Mouse (Mus musculus) heart, embryonic 11.5 days (tissue): ENCODE results near the gene Ereg. TPM values are rescaled to one million over a fixed set of nuclear protein-coding genes. Genes with fewer than 3 reads are reported as not detected.

Experiments
- ATAC-seq: fragments of 200-750 bp; cut with Nextera tagmentation; replicated peaks from 2 replicates; pipeline ENCODE4 v1.8.0; 2017; ENCODE audit warnings: moderate library complexity; ENCODE audit not compliant: insufficient number of reproducible peaks, low FRiP score, low TSS enrichment
- H3K27ac ChIP-seq: fragments of 300-500 bp; sonication (generic); 2 replicates; pipeline ENCODE4 v1.5.1; 2014; ENCODE audit warnings: mild to moderate bottlenecking, low read depth, low read length
- H3K27me3 ChIP-seq: fragments of 300-500 bp; sonication (generic); 2 replicates; pipeline ENCODE4 v1.6.1; 2014; ENCODE audit warnings: mild to moderate bottlenecking, low read length, mixed read lengths; ENCODE audit not compliant: control insufficient read depth, insufficient read depth
- H3K36me3 ChIP-seq: fragments of 300-500 bp; sonication (generic); 2 replicates; pipeline ENCODE4 v1.6.1; 2014; ENCODE audit warnings: mild to moderate bottlenecking, low read length, moderate library complexity, mixed read lengths; ENCODE audit not compliant: control insufficient read depth, insufficient read depth
- H3K4me1 ChIP-seq: fragments of 300-500 bp; sonication (generic); 2 replicates; pipeline ENCODE4 v1.6.1; 2014; ENCODE audit warnings: low read length; ENCODE audit not compliant: control insufficient read depth, insufficient read depth
- H3K4me2 ChIP-seq: fragments of 300-500 bp; sonication (generic); 2 replicates; pipeline ENCODE4 v1.6.1; 2014; ENCODE audit warnings: mild to moderate bottlenecking, moderate library complexity
- H3K4me3 ChIP-seq: fragments of 300-500 bp; sonication (generic); 2 replicates; pipeline ENCODE4 v1.5.1; 2014; ENCODE audit warnings: low read depth, low read length
- H3K9ac ChIP-seq: fragments of 300-500 bp; sonication (generic); 2 replicates; pipeline ENCODE4 v1.6.1; 2014; ENCODE audit warnings: mild to moderate bottlenecking, low read depth, low read length, moderate library complexity
- H3K9me3 ChIP-seq: fragments of 300-500 bp; sonication (generic); replicated peaks from 2 replicates; pipeline ENCODE4 v1.6.1; 2016; ENCODE audit warnings: low read length; ENCODE audit not compliant: control insufficient read depth
- WGBS: fragments of 180-500 bp; shearing (Covaris S2); extraction: QIAGEN DNeasy Blood & Tissue Kit; methylation state at CpG from one replicate; pipeline ENCODE4 v1.1.7; 2014; ENCODE audit not compliant: insufficient replicate concordance; 5-methylcytosine and 5-hydroxymethylcytosine counted together
- polyA plus RNA-seq: library from polyadenylated mRNA; unstranded; fragments of >200 nt; fragmentation: Nextera tagmentation; extraction: Ambion mirVana; gene quantifications from 2 replicates; pipeline ENCODE4 v1.2.1, GENCODE M21; 2014

Ereg gene
- polyA plus RNA-seq: not detected in 2 replicates

DNA sequence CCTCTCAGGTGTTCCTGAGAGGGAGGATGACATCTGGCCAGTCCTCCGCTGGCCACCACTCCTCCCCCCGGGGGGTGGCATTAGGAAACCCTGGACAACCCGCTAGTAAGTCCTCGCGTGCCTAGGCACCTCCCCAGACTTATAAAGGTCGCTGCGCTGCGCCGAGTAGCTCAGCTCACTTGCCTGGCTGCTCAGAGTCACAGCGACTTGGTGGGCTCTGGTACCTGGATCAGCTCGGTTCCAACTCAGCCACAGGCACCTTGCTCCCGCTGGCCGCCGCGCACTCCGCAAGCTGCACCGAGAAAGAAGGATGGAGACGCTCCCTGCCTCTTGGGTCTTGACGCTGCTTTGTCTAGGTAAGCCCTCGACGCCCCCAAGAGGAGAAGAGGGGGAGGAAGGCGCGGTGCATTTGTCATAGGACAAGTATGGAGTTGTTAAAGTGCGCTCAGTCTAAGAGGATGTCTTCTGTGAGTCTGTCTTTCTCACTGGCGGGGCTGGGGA is at the start of gene Ereg:
TSS of gene Ereg (plus strand) at position 173 of the 501 bp plus-strand sequence.
- H3K36me3 ChIP-seq: no peaks in the 10 kb centered on the region
- under 1% methylated on average over 25 of the region's 25 CpGs for WGBS
- H3K4me3 ChIP-seq: peak within 1 kb of the TSS; percentile 35
- no peak within 1 kb of the TSS for H3K27ac ChIP-seq
- no peaks in the 10 kb centered on the region for H3K4me1 ChIP-seq
- 0 out of 2 replicates have a peak within 1 kb of the TSS, but pooled peaks have one; percentile 12 for H3K9ac ChIP-seq
- H3K27me3 ChIP-seq: no peaks in the 10 kb centered on the region
- no peaks in the 10 kb centered on the region for H3K9me3 ChIP-seq
- ATAC-seq: peak; percentile 57
- peak within 1 kb of the TSS; percentile 65 for H3K4me2 ChIP-seq

DNA sequence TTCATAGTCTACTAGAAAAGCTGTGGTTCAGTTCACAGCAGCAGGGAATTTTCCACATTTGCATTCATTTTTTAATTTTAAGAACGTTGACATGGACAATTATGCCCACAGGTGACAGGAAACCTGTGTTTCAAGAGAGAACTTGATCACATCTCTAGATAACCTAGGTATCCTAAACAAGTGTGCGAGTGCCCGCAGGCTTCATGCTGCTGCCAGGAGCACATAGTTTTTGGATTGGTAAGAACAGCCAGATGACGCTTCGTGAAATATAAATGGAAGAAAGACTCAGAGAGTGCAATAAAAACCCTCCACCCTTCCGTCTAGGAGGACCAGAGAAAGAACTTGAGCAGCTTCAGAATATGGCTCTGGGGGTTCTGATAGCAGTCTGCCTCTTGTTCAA is 47.3 kb upstream of the Ereg start, which contains the start of gene Epgn:
TSS of gene Epgn (plus strand) at position 301 of the 400 bp plus-strand sequence.
- Histone ChIP-seq H3K36me3 (no peaks in the 10 kb centered on the region), H3K27me3 (no peaks in the 10 kb centered on the region), H3K4me2 (no peak within 1 kb of the TSS), H3K27ac (no peak within 1 kb of the TSS), H3K4me3 (no peak within 1 kb of the TSS), H3K9me3 (no peaks in the 10 kb centered on the region), H3K4me1 (no peaks in the 10 kb centered on the region), H3K9ac (no peak within 1 kb of the TSS)
- no peak for ATAC-seq
- WGBS: 84% methylated on average over 6 of the region's 6 CpGs

DNA sequence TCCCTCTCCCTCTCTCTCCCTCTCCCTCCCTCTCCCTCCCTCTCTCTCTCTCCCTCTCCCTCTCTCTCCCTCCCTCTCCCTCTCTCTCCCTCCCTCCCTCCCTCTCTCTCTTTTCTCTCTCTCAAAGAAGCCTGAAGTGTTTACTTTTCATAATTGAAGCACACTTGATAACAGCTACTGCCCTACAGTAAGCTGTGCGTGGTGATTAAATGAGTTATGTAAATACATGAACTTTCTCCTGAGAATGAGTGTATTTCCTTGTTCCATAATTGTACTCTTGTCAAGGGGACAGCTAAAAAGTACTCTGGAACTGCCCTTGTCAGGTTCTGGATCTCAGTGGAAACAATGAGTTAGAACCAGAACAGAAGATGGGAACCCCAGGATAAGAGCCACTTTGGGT is 46.6 kb upstream of the Ereg start:
- no peak for ATAC-seq
- H3K4me2 ChIP-seq: no peak overlapping the region
- no peak overlapping the region for H3K27ac ChIP-seq
- no peaks in the 10 kb centered on the region for H3K4me1 ChIP-seq
- H3K9ac ChIP-seq: no peak overlapping the region
- no peaks in the 10 kb centered on the region for H3K27me3 ChIP-seq
- H3K36me3 ChIP-seq: no peaks in the 10 kb centered on the region
- H3K9me3 ChIP-seq: no peaks in the 10 kb centered on the region
- WGBS: 59% methylated on average over 1 of the region's 1 CpGs
- no peak overlapping the region for H3K4me3 ChIP-seq

DNA sequence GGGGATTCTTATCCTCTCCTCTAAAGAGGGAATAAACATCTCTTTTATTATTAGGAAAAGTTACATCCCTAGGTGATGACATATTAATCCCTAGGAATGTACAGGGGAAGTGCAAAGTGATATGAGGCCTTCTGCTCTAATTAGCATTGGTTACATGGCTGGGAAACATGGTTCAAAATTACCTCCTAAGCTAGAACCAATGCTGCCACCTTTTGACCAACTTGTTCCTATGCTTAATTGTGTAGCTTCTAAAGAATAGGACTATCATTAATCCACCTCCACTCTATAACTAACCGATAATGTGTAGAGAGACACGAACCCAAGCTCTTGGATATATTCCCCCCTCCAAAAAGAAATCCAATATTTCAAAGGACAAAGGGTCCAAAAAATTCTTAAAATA is 43.8 kb upstream of the Ereg start:
- no peaks in the 10 kb centered on the region for H3K4me1 ChIP-seq
- H3K4me2 ChIP-seq: no peak overlapping the region
- no peak overlapping the region for H3K9ac ChIP-seq
- WGBS: 79% methylated on average over 2 of the region's 2 CpGs
- no peak overlapping the region for H3K27ac ChIP-seq
- no peak for ATAC-seq
- H3K27me3 ChIP-seq: no peaks in the 10 kb centered on the region
- no peak overlapping the region for H3K4me3 ChIP-seq
- H3K36me3 ChIP-seq: no peaks in the 10 kb centered on the region
- no peaks in the 10 kb centered on the region for H3K9me3 ChIP-seq

DNA sequence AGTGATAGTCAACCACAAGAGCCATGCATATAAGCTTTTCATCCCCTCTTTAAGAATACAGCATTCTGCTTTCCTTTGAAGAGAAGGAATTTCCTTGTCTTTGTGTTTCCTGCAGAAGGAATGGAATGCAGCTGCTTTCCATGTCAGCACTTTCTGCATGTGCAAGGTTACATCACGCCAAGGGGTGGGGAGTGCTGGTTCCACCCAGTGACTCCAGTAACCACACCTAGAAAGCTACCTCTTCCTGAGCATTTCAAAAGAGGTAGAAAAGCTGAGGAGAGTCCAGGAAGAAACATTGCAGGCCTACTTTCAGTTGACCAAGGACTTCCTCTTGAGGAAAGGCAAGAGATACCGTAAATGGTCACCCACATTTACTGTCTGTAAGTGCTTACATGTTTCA is 39.1 kb upstream of the Ereg start:
- Histone ChIP-seq H3K27ac (no peak overlapping the region), H3K4me1 (no peaks in the 10 kb centered on the region), H3K27me3 (no peaks in the 10 kb centered on the region), H3K9ac (no peak overlapping the region), H3K4me3 (no peak overlapping the region), H3K9me3 (no peaks in the 10 kb centered on the region), H3K4me2 (no peak overlapping the region), H3K36me3 (no peaks in the 10 kb centered on the region)
- WGBS: 65% methylated on average over 2 of the region's 2 CpGs
- no peak for ATAC-seq

DNA sequence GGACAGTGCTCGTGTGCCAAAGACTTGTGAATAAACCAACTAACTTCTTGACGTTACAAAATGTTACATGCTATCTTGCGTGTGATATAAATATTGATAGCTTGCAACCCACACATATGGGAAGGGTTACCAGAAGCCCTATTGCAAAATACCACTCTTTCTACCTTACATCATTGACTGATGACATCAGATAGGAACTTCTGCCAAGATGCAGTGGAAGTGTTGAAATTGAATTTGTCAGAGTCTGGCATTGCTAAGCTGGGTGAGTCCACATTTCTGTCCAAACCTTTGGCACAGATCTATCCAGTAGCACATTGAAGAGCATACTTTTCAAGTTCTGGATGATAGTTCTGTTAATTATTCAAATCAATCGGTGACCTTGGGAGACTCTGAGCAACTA is 37.8 kb upstream of the Ereg start:
- no peak for ATAC-seq
- WGBS: 79% methylated on average over 4 of the region's 4 CpGs
- no peaks in the 10 kb centered on the region for H3K9me3 ChIP-seq

DNA sequence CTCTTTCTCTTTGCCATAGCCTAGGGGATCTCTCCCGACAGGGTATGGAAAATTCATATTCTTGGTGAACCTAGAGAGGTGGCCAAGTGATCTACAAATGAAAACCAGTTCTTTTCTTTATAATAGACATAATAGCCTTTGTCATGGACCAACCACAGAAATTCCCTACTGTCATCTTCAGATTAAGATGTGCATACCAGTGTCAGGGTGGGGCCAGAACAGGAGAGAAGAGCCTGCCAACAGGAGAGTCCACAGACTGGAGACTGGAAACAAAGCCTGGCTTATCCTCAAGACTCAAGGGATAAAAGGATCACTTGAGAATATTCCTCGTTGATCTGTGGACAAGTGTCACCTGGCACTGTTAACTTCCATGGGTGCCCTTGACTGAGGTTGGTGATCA is 36.7 kb upstream of the Ereg start:
- ATAC-seq: no peak
- WGBS: 56% methylated on average over 2 of the region's 2 CpGs
- Histone ChIP-seq H3K36me3 (no peaks in the 10 kb centered on the region), H3K27me3 (no peaks in the 10 kb centered on the region), H3K4me2 (no peak overlapping the region), H3K9me3 (no peaks in the 10 kb centered on the region), H3K4me1 (no peaks in the 10 kb centered on the region), H3K4me3 (no peak overlapping the region), H3K27ac (no peak overlapping the region), H3K9ac (no peak overlapping the region)

More for the DNA sequence above, 37.8 kb upstream of the Ereg start:
- H3K36me3 ChIP-seq: no peaks in the 10 kb centered on the region
- H3K9ac ChIP-seq: no peak overlapping the region
- H3K4me3 ChIP-seq: no peak overlapping the region
- no peak overlapping the region for H3K27ac ChIP-seq
- no peak overlapping the region for H3K4me2 ChIP-seq
- H3K27me3 ChIP-seq: no peaks in the 10 kb centered on the region
- no peaks in the 10 kb centered on the region for H3K4me1 ChIP-seq

DNA sequence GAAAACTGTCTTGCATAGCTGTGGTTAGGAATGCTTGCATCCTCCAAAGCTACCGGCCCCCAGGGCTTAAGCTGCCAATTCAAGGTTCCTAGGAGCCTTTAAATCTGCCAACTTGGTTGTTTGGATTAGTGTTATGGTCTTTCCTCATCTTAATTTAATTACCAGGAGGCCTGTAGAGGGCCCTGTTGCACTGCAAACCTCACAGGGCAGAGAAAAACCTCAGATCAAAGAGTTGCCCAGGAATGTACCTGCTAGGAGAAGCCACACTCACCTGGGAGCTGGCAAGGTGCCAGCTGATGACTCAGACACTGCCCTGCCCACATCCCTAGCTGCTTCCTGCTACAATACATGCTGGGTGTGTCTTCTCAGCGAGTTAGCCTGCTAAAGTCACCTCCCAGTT is 35.9 kb upstream of the Ereg start:
- Histone ChIP-seq H3K9me3 (no peaks in the 10 kb centered on the region), H3K9ac (no peak overlapping the region), H3K4me3 (no peak overlapping the region), H3K4me1 (no peaks in the 10 kb centered on the region), H3K27me3 (no peaks in the 10 kb centered on the region), H3K4me2 (no peak overlapping the region), H3K36me3 (no peaks in the 10 kb centered on the region), H3K27ac (no peak overlapping the region)
- WGBS: 20% methylated on average over 2 of the region's 2 CpGs
- ATAC-seq: no peak

DNA sequence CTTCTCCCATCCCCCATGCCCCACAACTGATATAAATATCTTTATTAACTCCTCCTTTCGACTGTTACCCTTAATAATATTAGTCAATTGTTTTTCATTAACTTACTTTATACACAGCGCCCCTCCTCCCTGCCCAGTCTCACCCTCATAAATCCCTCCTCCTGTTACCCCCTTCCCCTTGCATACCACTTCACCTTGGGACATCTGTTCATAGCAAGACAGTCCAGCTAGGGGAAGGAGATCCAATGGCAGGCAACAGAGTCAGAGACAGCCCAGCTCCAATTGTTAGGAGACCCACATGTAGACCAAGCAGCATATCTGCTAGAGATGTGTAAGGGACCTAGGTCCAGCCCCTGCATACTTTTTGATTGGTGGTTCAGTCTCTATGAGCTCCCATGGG is 35.5 kb upstream of the Ereg start:
- WGBS: 73% methylated on average over 2 of the region's 2 CpGs

More for the DNA sequence above, 35.5 kb upstream of the Ereg start:
- H3K4me3 ChIP-seq: no peak overlapping the region
- no peaks in the 10 kb centered on the region for H3K27me3 ChIP-seq
- H3K27ac ChIP-seq: no peak overlapping the region
- no peak for ATAC-seq
- H3K36me3 ChIP-seq: no peaks in the 10 kb centered on the region
- no peaks in the 10 kb centered on the region for H3K9me3 ChIP-seq
- no peak overlapping the region for H3K4me2 ChIP-seq
- H3K9ac ChIP-seq: no peak overlapping the region
- no peaks in the 10 kb centered on the region for H3K4me1 ChIP-seq
